Mouse (Mus musculus): Measurements from ENCODE around the gene Adamts20. TPM values are rescaled to one million over a fixed set of nuclear protein-coding genes. Genes with fewer than 3 reads are reported as not detected.

Gene Adamts20
- total and polyA plus RNA-seq, 3 experiments, result 0.05 TPM; not detected in 2

- ATAC-seq (ENCODE audit: extremely low read depth, insufficient number of reproducible peaks, low FRiP score, poor library complexity, severe bottlenecking), result no peak
- Histone ChIP-seq H3K9me3 (replicated peaks) (peaks cover 11% of the 10 kb centered on the region), H3K4me1 (ENCODE audit: insufficient read depth, low read depth, low read length) (no peaks in the 10 kb centered on the region), H3K36me3 (replicated peaks) (no peaks in the 10 kb centered on the region), H3K4me3 (ENCODE audit: low read depth, low read length) (no peak overlapping the region), H3K27me3 (ENCODE audit: insufficient read depth, low read length) (no peaks in the 10 kb centered on the region)
- no peak for DNase-seq (ENCODE audit: low spot score)
- TF ChIP-seq POLR2AphosphoS5 (IDR thresholded peaks at IDR 0.05; ENCODE audit: insufficient replicate concordance, low read depth, low read length), result no peak
- no peak for TF ChIP-seq GATA2 (IDR thresholded peaks at IDR 0.05; ENCODE audit: borderline replicate concordance, low read depth, low read length)
- TF ChIP-seq TAL1 (conservative IDR thresholded peaks at IDR 0.05; ENCODE audit: low read depth, low read length), result no peak
- TF ChIP-seq CTCF (IDR thresholded peaks at IDR 0.05; ENCODE audit: low read depth, low read length), result no peak
- no peak for TF ChIP-seq GATA1 (IDR thresholded peaks at IDR 0.05; ENCODE audit: borderline replicate concordance, low read length)
Measured at GRCm38 (mm10) chr15:94482555-94482954, 17.3 kb upstream of the Adamts20 start.

GRCm38 (mm10) chr15:94480792-94481191, 15.6 kb upstream of the Adamts20 start:
- TF ChIP-seq TAL1 (conservative IDR thresholded peaks at IDR 0.05; ENCODE audit: low read depth, low read length) (no peak), POLR2AphosphoS5 (IDR thresholded peaks at IDR 0.05; ENCODE audit: insufficient replicate concordance, low read depth, low read length) (no peak), GATA2 (IDR thresholded peaks at IDR 0.05; ENCODE audit: borderline replicate concordance, low read depth, low read length) (no peak)
- Histone ChIP-seq H3K27me3 (ENCODE audit: insufficient read depth, low read length) (no peaks in the 10 kb centered on the region), H3K4me3 (ENCODE audit: low read depth, low read length) (no peak overlapping the region), H3K36me3 (replicated peaks) (no peaks in the 10 kb centered on the region), H3K4me1 (ENCODE audit: insufficient read depth, low read depth, low read length) (no peaks in the 10 kb centered on the region), H3K9me3 (replicated peaks) (peaks cover 11% of the 10 kb centered on the region)
- no peak for ATAC-seq (ENCODE audit: extremely low read depth, insufficient number of reproducible peaks, low FRiP score, poor library complexity, severe bottlenecking)
- DNase-seq (ENCODE audit: low spot score), result no peak

GRCm38 (mm10) chr15:94480248-94480647, 15.0 kb upstream of the Adamts20 start:
- TF ChIP-seq POLR2AphosphoS5 (IDR thresholded peaks at IDR 0.05; ENCODE audit: insufficient replicate concordance, low read depth, low read length) (no peak), GATA2 (IDR thresholded peaks at IDR 0.05; ENCODE audit: borderline replicate concordance, low read depth, low read length) (no peak), GATA1 (IDR thresholded peaks at IDR 0.05; ENCODE audit: borderline replicate concordance, low read length) (no peak), CTCF (IDR thresholded peaks at IDR 0.05; ENCODE audit: low read depth, low read length) (no peak), TAL1 (conservative IDR thresholded peaks at IDR 0.05; ENCODE audit: low read depth, low read length) (no peak)
- DNase-seq (ENCODE audit: low spot score) (no peak), ATAC-seq (ENCODE audit: extremely low read depth, insufficient number of reproducible peaks, low FRiP score, poor library complexity, severe bottlenecking) (no peak)
- Histone ChIP-seq H3K4me3 (ENCODE audit: low read depth, low read length) (no peak overlapping the region), H3K4me1 (ENCODE audit: insufficient read depth, low read depth, low read length) (no peaks in the 10 kb centered on the region), H3K36me3 (replicated peaks) (no peaks in the 10 kb centered on the region), H3K27me3 (ENCODE audit: insufficient read depth, low read length) (no peaks in the 10 kb centered on the region), H3K9me3 (replicated peaks) (peaks cover 8% of the 10 kb centered on the region; the same call in 1 of the 2 replicates)

GRCm38 (mm10) chr15:94479513-94480136, 14.4 kb upstream of the Adamts20 start:
- H3K36me3 ChIP-seq (replicated peaks), result no peaks in the 10 kb centered on the region
- H3K4me1 ChIP-seq (ENCODE audit: insufficient read depth, low read depth, low read length), result no peaks in the 10 kb centered on the region
- ATAC-seq (ENCODE audit: extremely low read depth, insufficient number of reproducible peaks, low FRiP score, poor library complexity, severe bottlenecking) (no peak), DNase-seq (ENCODE audit: low spot score) (no peak)
- TF ChIP-seq CTCF (IDR thresholded peaks at IDR 0.05; ENCODE audit: low read depth, low read length), result no peak
- TF ChIP-seq GATA2 (IDR thresholded peaks at IDR 0.05; ENCODE audit: borderline replicate concordance, low read depth, low read length), result no peak
- TF ChIP-seq TAL1 (conservative IDR thresholded peaks at IDR 0.05; ENCODE audit: low read depth, low read length), result no peak
- TF ChIP-seq GATA1 (IDR thresholded peaks at IDR 0.05; ENCODE audit: borderline replicate concordance, low read length), result no peak
- no peak for TF ChIP-seq POLR2AphosphoS5 (IDR thresholded peaks at IDR 0.05; ENCODE audit: insufficient replicate concordance, low read depth, low read length)
- H3K4me3 ChIP-seq (ENCODE audit: low read depth, low read length), result no peak overlapping the region
- peaks cover 11% of the 10 kb centered on the region; the same call in 1 of the 2 replicates for H3K9me3 ChIP-seq (replicated peaks)
- no peaks in the 10 kb centered on the region for H3K27me3 ChIP-seq (ENCODE audit: insufficient read depth, low read length)

- TF ChIP-seq TAL1 (conservative IDR thresholded peaks at IDR 0.05; ENCODE audit: low read depth, low read length), result no peak
- TF ChIP-seq CTCF (IDR thresholded peaks at IDR 0.05; ENCODE audit: low read depth, low read length), result no peak
- TF ChIP-seq GATA1 (IDR thresholded peaks at IDR 0.05; ENCODE audit: borderline replicate concordance, low read length), result no peak
- TF ChIP-seq GATA2 (IDR thresholded peaks at IDR 0.05; ENCODE audit: borderline replicate concordance, low read depth, low read length), result no peak
- TF ChIP-seq POLR2AphosphoS5 (IDR thresholded peaks at IDR 0.05; ENCODE audit: insufficient replicate concordance, low read depth, low read length), result no peak
- H3K27me3 ChIP-seq (ENCODE audit: insufficient read depth, low read length), result no peaks in the 10 kb centered on the region
- no peaks in the 10 kb centered on the region for H3K4me1 ChIP-seq (ENCODE audit: insufficient read depth, low read depth, low read length)
- H3K9me3 ChIP-seq (replicated peaks), result peaks cover 11% of the 10 kb centered on the region; the same call in 1 of the 2 replicates
- H3K4me3 ChIP-seq (ENCODE audit: low read depth, low read length), result no peak overlapping the region
- ATAC-seq (ENCODE audit: extremely low read depth, insufficient number of reproducible peaks, low FRiP score, poor library complexity, severe bottlenecking), result peak; percentile 25
- no peak for DNase-seq (ENCODE audit: low spot score)
- no peaks in the 10 kb centered on the region for H3K36me3 ChIP-seq (replicated peaks)
Measured at GRCm38 (mm10) chr15:94478706-94479105, 13.5 kb upstream of the Adamts20 start.

- ATAC-seq (ENCODE audit: extremely low read depth, insufficient number of reproducible peaks, low FRiP score, poor library complexity, severe bottlenecking) (no peak), DNase-seq (ENCODE audit: low spot score) (no peak)
- Histone ChIP-seq H3K4me1 (ENCODE audit: insufficient read depth, low read depth, low read length) (no peaks in the 10 kb centered on the region), H3K36me3 (replicated peaks) (no peaks in the 10 kb centered on the region), H3K27me3 (ENCODE audit: insufficient read depth, low read length) (no peaks in the 10 kb centered on the region), H3K9me3 (replicated peaks) (peaks cover 10% of the 10 kb centered on the region; the same call in 1 of the 2 replicates), H3K4me3 (ENCODE audit: low read depth, low read length) (no peak overlapping the region)
- no peak for TF ChIP-seq GATA2 (IDR thresholded peaks at IDR 0.05; ENCODE audit: borderline replicate concordance, low read depth, low read length)
- no peak for TF ChIP-seq POLR2AphosphoS5 (IDR thresholded peaks at IDR 0.05; ENCODE audit: insufficient replicate concordance, low read depth, low read length)
- TF ChIP-seq GATA1 (IDR thresholded peaks at IDR 0.05; ENCODE audit: borderline replicate concordance, low read length), result no peak
- no peak for TF ChIP-seq TAL1 (conservative IDR thresholded peaks at IDR 0.05; ENCODE audit: low read depth, low read length)
- TF ChIP-seq CTCF (IDR thresholded peaks at IDR 0.05; ENCODE audit: low read depth, low read length), result no peak
Measured at GRCm38 (mm10) chr15:94477287-94477686, 12.1 kb upstream of the Adamts20 start.
